ENCODE assay signal across 18 mouse cellular contexts in genomic region chr17:35198946-35199345, GRCm38 (mm10). TPM values are rescaled to one million over a fixed set of nuclear protein-coding genes. Genes with fewer than 3 reads are reported as not detected.
"Had no signal": no experiment of that assay in that cellular context is flagged by ENCODE, and none has a peak within 500 bp of the region (broad histone marks: within the 10 kb centered on the region; RNA-seq: fewer than 3 reads in every experiment).

No protein-coding gene starts in this region.

- DNase-seq: kidney, adult 8-10 months; kidney, postnatal 10 days; kidney, postnatal 4 days; left cerebral cortex, postnatal 4 days; lung, adult 18-20 months; lung, postnatal 36 days; right cerebral cortex, adult 18-20 months; right cerebral cortex, postnatal 25 days; thymus, adult 18-20 months; thymus, postnatal 25 days had no signal

- ATAC-seq: intestine, postnatal 0 days; midbrain, embryonic 13.5 days had no signal

RNA-seq across cellular contexts. Expression of gene Tnf, which starts 2.9 kb away (rescaled TPM):
- total RNA-seq: layer of hippocampus, adult 2 months; layer of hippocampus, postnatal 10 days; left cerebral cortex, adult 18-20 months; liver, adult 2 months; midbrain, postnatal 0 days had no signal

RNA-seq across cellular contexts. Expression of gene Lta, which starts 6.2 kb away (rescaled TPM):
- total RNA-seq: liver, adult 2 months had no signal

RNA-seq across cellular contexts. Expression of gene Gm16181, which starts 21.7 kb away (rescaled TPM):
- total RNA-seq: layer of hippocampus, adult 2 months; layer of hippocampus, postnatal 10 days; left cerebral cortex, adult 18-20 months; left cerebral cortex, postnatal 10 days; left cerebral cortex, postnatal 4 days; midbrain, postnatal 0 days had no signal
